Mouse (Mus musculus) lung, embryonic 14.5 days (tissue): Measurements from ENCODE around the gene Fgfr2. TPM values are rescaled to one million over a fixed set of nuclear protein-coding genes. Genes with fewer than 3 reads are reported as not detected.

Experiments used
- ATAC-seq: fragments of 200-750 bp; cut with Nextera tagmentation; 2 replicates; pipeline ENCODE4 v1.8.0; 2017; ENCODE audit warnings: mild to moderate bottlenecking, moderate TSS enrichment, moderate library complexity; ENCODE audit not compliant: insufficient read depth
- DNase-seq: peaks from one replicate; pipeline ENCODE4 v3.0.0-alpha.2; 2015
- H3K27ac ChIP-seq: fragments of 300-500 bp; sonication (generic); 2 replicates; pipeline ENCODE4 v1.5.1; 2014; ENCODE audit warnings: low read depth, mild to moderate bottlenecking, moderate library complexity
- H3K27me3 ChIP-seq: fragments of 300-500 bp; sonication (generic); 2 replicates; pipeline ENCODE4 v1.6.1; 2014; ENCODE audit warnings: low read length, control low read depth; ENCODE audit not compliant: insufficient read depth
- H3K36me3 ChIP-seq: fragments of 300-500 bp; sonication (generic); 2 replicates; pipeline ENCODE4 v1.6.1; 2014; ENCODE audit warnings: control low read depth; ENCODE audit not compliant: insufficient read depth
- H3K4me1 ChIP-seq: fragments of 300-500 bp; sonication (generic); 2 replicates; pipeline ENCODE4 v1.6.1; 2014; ENCODE audit warnings: antibody characterized with exemption, control low read depth; ENCODE audit not compliant: insufficient read depth
- H3K4me2 ChIP-seq: fragments of 300-500 bp; sonication (generic); 2 replicates; pipeline ENCODE4 v1.6.1; 2014; ENCODE audit warnings: mild to moderate bottlenecking
- H3K4me3 ChIP-seq: fragments of 300-500 bp; sonication (generic); 2 replicates; pipeline ENCODE4 v1.5.1; 2014; ENCODE audit warnings: low read depth, low read length
- H3K9ac ChIP-seq: fragments of 300-500 bp; sonication (generic); 2 replicates; pipeline ENCODE4 v1.6.1; 2014
- H3K9me3 ChIP-seq: fragments of 300-500 bp; sonication (generic); 2 replicates; pipeline ENCODE4 v1.6.1; 2016; ENCODE audit warnings: low read depth, low read length, control low read depth
- CTCF ChIP-seq: IDR thresholded peaks from 2 replicates; pipeline ENCODE4 v1.5.1; 2016; ENCODE audit warnings: antibody characterized with exemption, low read depth
- WGBS: fragments of 180-500 bp; shearing (Covaris S2); extraction: QIAGEN DNeasy Blood & Tissue Kit; methylation state at CpG from one replicate; pipeline ENCODE4 v1.1.7; 2014; 5-methylcytosine and 5-hydroxymethylcytosine counted together
- polyA plus RNA-seq: library from polyadenylated mRNA; unstranded; fragments of >200 nt; fragmentation: Nextera tagmentation; extraction: Ambion mirVana; gene quantifications from 2 replicates; pipeline ENCODE4 v1.2.1, GENCODE M21; 2014

The Fgfr2 gene
- polyA plus RNA-seq, 1 experiment from 2014 or later, result 179 TPM

DNA sequence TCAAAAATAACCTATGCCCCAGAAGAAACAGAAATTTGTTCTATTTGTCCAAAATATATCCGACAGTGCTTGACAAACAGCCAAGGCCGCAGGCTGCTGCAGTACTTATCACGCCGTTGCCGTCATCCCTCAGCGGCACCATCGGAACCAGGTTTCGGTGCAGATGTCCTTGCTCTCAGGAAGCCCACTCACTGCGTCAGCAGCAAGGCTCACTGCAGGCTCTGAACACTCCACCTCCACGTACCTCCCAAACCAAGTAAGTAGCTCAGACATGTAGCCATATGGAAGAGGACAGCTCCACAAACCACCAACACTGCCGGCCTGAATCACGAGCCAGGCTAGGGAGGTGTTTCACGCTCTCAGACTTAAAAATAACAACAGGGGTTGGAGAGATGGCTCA, 334.3 kb downstream of the Fgfr2 start:
- Histone ChIP-seq H3K4me3 (no peak overlapping the region), H3K9me3 (no peaks in the 10 kb centered on the region), H3K9ac (no peak overlapping the region), H3K27ac (no peak overlapping the region), H3K4me1 (no peaks in the 10 kb centered on the region; the same call in 1 of the 2 replicates), H3K4me2 (no peak overlapping the region), H3K27me3 (no peaks in the 10 kb centered on the region), H3K36me3 (no peaks in the 10 kb centered on the region)
- WGBS, result 84% methylated on average over 13 of the region's 13 CpGs
- TF ChIP-seq CTCF, result no peak
- ATAC-seq (no peak), DNase-seq (no peak)

DNA sequence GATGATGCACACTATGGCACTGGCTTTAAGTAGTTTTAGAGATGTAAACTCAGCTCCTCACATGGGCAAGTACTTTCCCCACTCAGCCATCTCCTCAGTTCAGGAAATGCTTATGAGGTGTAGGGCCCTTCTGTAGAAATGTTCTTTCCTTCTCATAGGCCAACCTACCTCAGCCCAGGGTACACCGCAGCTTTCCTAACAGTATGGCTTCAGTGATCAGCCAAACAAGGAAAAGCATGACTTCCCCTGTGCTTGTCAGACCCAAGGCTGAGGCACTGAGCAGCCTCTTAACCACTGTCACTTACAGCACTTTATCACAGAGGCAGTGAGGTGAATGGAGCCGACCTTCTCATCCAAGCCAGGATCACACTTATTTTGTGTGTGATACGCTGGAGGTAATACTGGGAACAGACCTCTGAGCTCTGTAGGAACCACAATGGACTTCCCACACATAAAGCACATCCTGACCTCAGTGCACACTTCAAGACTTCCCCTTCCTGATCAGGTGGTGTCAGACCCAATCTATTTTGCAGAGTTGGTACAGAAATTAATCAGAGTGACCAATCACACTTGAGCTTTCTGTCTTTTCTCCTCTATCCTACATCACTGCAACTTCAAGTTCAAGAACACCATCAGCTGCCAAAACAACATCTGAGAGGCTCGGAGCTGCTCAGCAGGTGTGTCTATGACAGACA, 335.5 kb downstream of the Fgfr2 start:
- no peak for TF ChIP-seq CTCF
- Histone ChIP-seq H3K9ac (no peak overlapping the region), H3K9me3 (no peaks in the 10 kb centered on the region), H3K4me1 (no peaks in the 10 kb centered on the region; the same call in 1 of the 2 replicates), H3K27ac (no peak overlapping the region), H3K4me3 (no peak overlapping the region), H3K4me2 (no peak overlapping the region), H3K27me3 (no peaks in the 10 kb centered on the region), H3K36me3 (no peaks in the 10 kb centered on the region)
- DNase-seq (no peak), ATAC-seq (no peak)
- 80% methylated on average over 4 of the region's 4 CpGs for WGBS

DNA sequence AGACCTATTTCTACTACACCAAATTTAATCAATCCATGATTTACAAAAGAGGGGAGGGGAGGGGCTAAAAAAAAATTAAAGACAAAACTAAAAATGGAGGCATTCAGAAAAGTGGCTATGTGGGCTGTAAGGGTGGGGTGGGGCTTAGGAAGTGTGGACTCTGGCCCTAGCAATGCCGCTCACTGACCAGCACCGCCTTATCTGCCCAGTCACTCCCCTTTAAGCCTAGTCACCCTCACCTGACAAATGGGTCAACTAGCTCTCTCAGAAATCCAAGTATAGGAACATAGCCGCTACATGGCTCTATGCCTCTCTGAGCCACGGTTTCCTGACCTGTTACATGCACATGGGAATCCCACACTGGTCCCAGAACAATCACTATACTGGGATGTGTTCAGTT, 336.1 kb downstream of the Fgfr2 start:
- Histone ChIP-seq H3K9ac (no peak overlapping the region), H3K9me3 (no peaks in the 10 kb centered on the region), H3K36me3 (no peaks in the 10 kb centered on the region), H3K4me3 (no peak overlapping the region), H3K27me3 (no peaks in the 10 kb centered on the region), H3K4me1 (no peaks in the 10 kb centered on the region; the same call in 1 of the 2 replicates), H3K4me2 (no peak overlapping the region), H3K27ac (peak overlapping the region; percentile 40; the same call in 1 of the 2 replicates)
- WGBS, result 85% methylated on average over 4 of the region's 4 CpGs
- TF ChIP-seq CTCF, result no peak
- ATAC-seq (no peak), DNase-seq (no peak)

DNA sequence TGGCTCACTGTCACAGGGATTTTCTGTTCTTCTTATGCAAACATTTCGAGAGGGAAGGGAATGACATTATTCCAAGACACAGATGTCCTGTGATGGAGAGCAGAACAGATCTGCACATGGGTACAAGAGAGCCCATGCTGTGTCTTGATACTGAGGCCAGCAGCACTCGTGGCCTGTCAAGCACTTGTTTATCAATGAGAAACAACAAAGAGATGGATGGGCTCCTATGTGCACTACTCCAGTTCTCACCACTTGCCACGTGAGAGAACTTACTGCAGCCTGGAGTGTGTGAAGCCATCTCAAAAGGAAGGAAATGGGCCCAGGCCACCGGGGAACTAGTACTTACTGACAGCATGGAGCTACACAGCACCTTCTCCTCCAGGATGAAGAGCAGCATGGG, 336.6 kb downstream of the Fgfr2 start:
- peak; percentile 22 for DNase-seq
- Histone ChIP-seq H3K4me2 (no peak overlapping the region), H3K27me3 (no peaks in the 10 kb centered on the region), H3K27ac (peak overlapping the region; percentile 40), H3K4me1 (peaks cover under 1% of the 10 kb centered on the region), H3K9ac (no peak overlapping the region), H3K9me3 (no peaks in the 10 kb centered on the region), H3K36me3 (no peaks in the 10 kb centered on the region), H3K4me3 (no peak overlapping the region)
- WGBS, result 27% methylated on average over 4 of the region's 4 CpGs
- TF ChIP-seq CTCF, result no peak
- peak; percentile 36; the same call in 1 of the 2 replicates for ATAC-seq

DNA sequence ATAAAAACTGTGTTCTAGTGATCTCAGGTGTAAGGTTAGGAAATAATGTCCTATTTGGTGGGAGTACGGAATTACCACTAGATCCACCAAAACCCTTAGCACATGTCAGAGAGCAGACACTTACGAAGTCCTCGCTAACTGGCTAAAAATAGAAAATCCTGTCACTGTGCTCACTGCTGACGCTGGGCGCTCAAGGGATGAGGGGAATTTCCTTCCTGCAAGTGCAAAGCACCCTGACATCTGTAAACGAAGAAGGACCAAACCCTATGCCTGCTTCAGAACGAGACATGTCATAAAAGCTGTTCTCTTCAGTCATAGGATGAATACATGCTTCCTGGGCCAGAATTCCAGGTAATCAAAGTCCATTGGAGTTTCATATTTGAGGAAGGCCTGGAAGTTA, 337.1 kb downstream of the Fgfr2 start:
- no peaks in the 10 kb centered on the region for H3K9me3 ChIP-seq
- no peak for ATAC-seq
- H3K4me1 ChIP-seq, result peaks cover 6% of the 10 kb centered on the region
- H3K27me3 ChIP-seq, result no peaks in the 10 kb centered on the region
- H3K4me2 ChIP-seq, result no peak overlapping the region
- no peak for TF ChIP-seq CTCF
- no peak overlapping the region for H3K4me3 ChIP-seq
- DNase-seq, result peak; percentile 57
- peak overlapping the region; percentile 40 for H3K27ac ChIP-seq
- H3K36me3 ChIP-seq, result no peaks in the 10 kb centered on the region
- WGBS, result 43% methylated on average over 7 of the region's 7 CpGs
- no peak overlapping the region for H3K9ac ChIP-seq

DNA sequence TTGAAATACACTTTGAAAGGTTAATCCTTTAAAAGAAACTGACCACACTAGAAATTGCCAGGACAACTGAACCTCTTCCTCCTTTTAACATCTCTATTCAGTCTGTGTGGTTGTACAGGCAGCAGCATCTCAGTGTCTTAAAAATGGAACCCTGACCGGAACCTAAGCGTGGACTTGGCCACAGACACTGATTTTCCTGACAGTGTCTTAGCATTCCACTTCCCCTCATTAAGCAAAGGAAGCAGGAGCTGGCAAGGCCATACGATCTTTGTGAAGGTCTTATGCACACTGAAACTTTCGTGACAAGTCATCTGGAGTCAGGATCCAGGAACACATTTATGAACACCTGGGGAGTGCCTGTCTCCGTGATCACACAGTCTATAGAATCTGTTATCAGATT, 339.0 kb downstream of the Fgfr2 start:
- Histone ChIP-seq H3K9me3 (no peaks in the 10 kb centered on the region), H3K36me3 (no peaks in the 10 kb centered on the region), H3K4me2 (no peak overlapping the region), H3K4me3 (no peak overlapping the region), H3K27me3 (no peaks in the 10 kb centered on the region), H3K27ac (no peak overlapping the region), H3K4me1 (peaks cover 11% of the 10 kb centered on the region), H3K9ac (no peak overlapping the region)
- no peak for ATAC-seq
- DNase-seq, result no peak
- TF ChIP-seq CTCF, result no peak
- WGBS, result 58% methylated on average over 5 of the region's 5 CpGs

DNA sequence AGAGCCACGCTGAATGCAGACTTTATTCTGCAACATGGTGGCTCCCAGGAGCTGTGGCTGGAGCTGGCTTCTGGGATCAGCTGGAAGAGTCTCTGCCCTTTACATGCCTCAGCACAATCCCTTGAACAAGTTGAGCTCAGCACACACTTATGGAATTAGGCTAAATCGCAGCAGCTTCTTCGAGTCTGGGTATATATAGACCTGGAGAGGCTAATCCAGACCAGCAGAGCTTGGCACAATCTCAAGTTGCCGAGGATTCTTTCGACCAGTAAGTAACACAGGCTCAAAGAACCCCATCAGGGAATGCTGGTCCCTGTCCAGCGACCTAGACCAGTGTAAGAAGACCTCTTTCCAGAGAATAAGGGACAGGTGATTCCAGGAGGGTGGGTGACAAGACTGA, 341.3 kb downstream of the Fgfr2 start:
- ATAC-seq, result no peak; the same call in 1 of the 2 replicates
- H3K9me3 ChIP-seq, result no peaks in the 10 kb centered on the region
- no peak overlapping the region for H3K4me2 ChIP-seq

More for the DNA sequence above, 341.3 kb downstream of the Fgfr2 start:
- Histone ChIP-seq H3K9ac (no peak overlapping the region), H3K27me3 (no peaks in the 10 kb centered on the region), H3K4me1 (peaks cover 11% of the 10 kb centered on the region), H3K4me3 (no peak overlapping the region), H3K27ac (peak overlapping the region; percentile 44; the same call in 1 of the 2 replicates), H3K36me3 (peaks cover 3% of the 10 kb centered on the region; the same call in 1 of the 2 replicates)
- no peak for TF ChIP-seq CTCF
- WGBS, result 48% methylated on average over 6 of the region's 6 CpGs
- DNase-seq, result peak; percentile 23
